Mouse (Mus musculus) heart, adult 2 months (tissue): ENCODE results near the gene Zranb3. TPM values are rescaled to one million over a fixed set of nuclear protein-coding genes. Genes with fewer than 3 reads are reported as not detected.
"Not testable (repeated sequence)": the region's sequence is repeated elsewhere in the genome, so short reads cannot be mapped to it uniquely, and the experiment has no call there.

Source experiments
- DNase-seq, 2 experiments: peaks; one replicate each; pipeline ENCODE4 v3.0.0; 2021
- H3K27ac ChIP-seq: fragments of 200-600 bp; 2 replicates; pipeline ENCODE4 v1.8.1; 2022
- H3K27me3 ChIP-seq: fragments of 200-500 bp; 2 replicates; pipeline ENCODE4 v1.6.1; 2012; ENCODE audit warnings: mild to moderate bottlenecking, low read length, inconsistent platforms, mixed read lengths; ENCODE audit not compliant: control insufficient read depth, insufficient read depth
- H3K36me3 ChIP-seq: fragments of 200-500 bp; 2 replicates; pipeline ENCODE4 v1.6.1; 2012; ENCODE audit warnings: low read length, inconsistent platforms; ENCODE audit not compliant: control insufficient read depth, insufficient read depth
- H3K4me1 ChIP-seq: fragments of 200-500 bp; 2 replicates; pipeline ENCODE4 v1.6.1; 2011; ENCODE audit warnings: low read length; ENCODE audit not compliant: control insufficient read depth, insufficient read depth
- H3K4me3 ChIP-seq: fragments of 200-600 bp; 2 replicates; pipeline ENCODE4 v1.8.1; 2022
- H3K79me2 ChIP-seq: fragments of 200-500 bp; replicated peaks from 2 replicates; pipeline ENCODE4 v1.6.1; 2012; ENCODE audit warnings: mild to moderate bottlenecking, inconsistent platforms, low read length, moderate library complexity, mixed read lengths; ENCODE audit not compliant: control insufficient read depth, insufficient read depth
- H3K9ac ChIP-seq: fragments of 200-500 bp; 2 replicates; pipeline ENCODE4 v1.6.1; 2012; ENCODE audit warnings: low read depth, mild to moderate bottlenecking, control low read depth, inconsistent platforms, low read length, mixed read lengths
- CTCF ChIP-seq: fragments of 200-600 bp; IDR thresholded peaks from 2 replicates; pipeline ENCODE4 v1.8.1; 2022; ENCODE audit warnings: antibody characterized with exemption, mild to moderate bottlenecking, moderate library complexity
- EP300 ChIP-seq: fragments of 200-500 bp; IDR thresholded peaks from 2 replicates; pipeline ENCODE4 v1.6.1; 2011; ENCODE audit warnings: low read depth, low read length, control low read depth; ENCODE audit not compliant: insufficient read depth
- POLR2A ChIP-seq: fragments of 200-500 bp; IDR thresholded peaks from 2 replicates; pipeline ENCODE4 v1.6.1; 2011; ENCODE audit warnings: mild to moderate bottlenecking, low read depth, low read length, control low read depth; ENCODE audit not compliant: insufficient read depth
- WGBS: fragments of 180-500 bp; shearing (Covaris S2); methylation state at CpG from one replicate; pipeline ENCODE4 v1.1.7; 2018; 5-methylcytosine and 5-hydroxymethylcytosine counted together
- intact Hi-C: fragments of 180-260 bp; cut with DNase I; formaldehyde crosslinking; loops from one replicate; pipeline ENCODE4 v1.15.1; 2025
- polyA plus RNA-seq: library from polyadenylated mRNA; depleted of rRNA; stranded (reverse); fragments of >200 nt; gene quantifications from 2 replicates; pipeline ENCODE4 v1.2.3, GENCODE M21; 2012
- total RNA-seq, 2 experiments: library from RNA; stranded (reverse); gene quantifications; 2 replicates each; pipeline ENCODE4 v1.2.3; 2021

Zranb3 gene
- total and polyA plus RNA-seq, 3 experiments, result 1.00 to 5.0 (median 4.8) TPM

GRCm38 (mm10) chr1:128031524-128031923 is 71.3 kb downstream of the Zranb3 start:
- no peaks in the 10 kb centered on the region for H3K27me3 ChIP-seq
- no peaks in the 10 kb centered on the region for H3K4me1 ChIP-seq
- no peak overlapping the region for H3K4me3 ChIP-seq
- no peak overlapping the region for H3K9ac ChIP-seq
- no peak for DNase-seq
- 88% methylated on average over 2 of the region's 2 CpGs for WGBS
- no peak overlapping the region for H3K27ac ChIP-seq
- no peaks in the 10 kb centered on the region for H3K36me3 ChIP-seq
- TF ChIP-seq CTCF (no peak), EP300 (no peak), POLR2A (no peak)
- intact Hi-C loops, result no loop called here
- no peaks in the 10 kb centered on the region for H3K79me2 ChIP-seq

GRCm38 (mm10) chr1:128024363-128025114 is 78.3 kb downstream of the Zranb3 start:
- no peaks in the 10 kb centered on the region for H3K4me1 ChIP-seq
- no peak overlapping the region for H3K27ac ChIP-seq
- TF ChIP-seq EP300 (no peak), CTCF (no peak), POLR2A (no peak)
- H3K36me3 ChIP-seq, result no peaks in the 10 kb centered on the region
- H3K4me3 ChIP-seq, result no peak overlapping the region
- no peak for DNase-seq
- no peak overlapping the region for H3K9ac ChIP-seq
- H3K27me3 ChIP-seq, result no peaks in the 10 kb centered on the region
- WGBS, result 76% methylated on average over 4 of the region's 4 CpGs
- no peaks in the 10 kb centered on the region for H3K79me2 ChIP-seq
- intact Hi-C loops, result no loop called here

- 35% methylated on average over 2 of the region's 2 CpGs for WGBS
- Histone ChIP-seq H3K4me3 (no peak overlapping the region), H3K4me1 (no peaks in the 10 kb centered on the region), H3K79me2 (no peaks in the 10 kb centered on the region), H3K36me3 (no peaks in the 10 kb centered on the region), H3K27me3 (no peaks in the 10 kb centered on the region), H3K9ac (no peak overlapping the region), H3K27ac (no peak overlapping the region)
- TF ChIP-seq CTCF (no peak), POLR2A (no peak)
- intact Hi-C loops, result no loop called here
- DNase-seq, result no peak
Observed at GRCm38 (mm10) chr1:128020001-128020770, 82.7 kb downstream of the Zranb3 start.

- TF ChIP-seq POLR2A (no peak), CTCF (no peak), EP300 (no peak)
- H3K36me3 ChIP-seq, result no peaks in the 10 kb centered on the region
- H3K27ac ChIP-seq, result no peak overlapping the region
- H3K4me3 ChIP-seq, result no peak overlapping the region
- intact Hi-C loops, result no loop called here
- H3K79me2 ChIP-seq, result no peaks in the 10 kb centered on the region
- DNase-seq, result peak in 1 of 2 experiments; percentile 11
- no peaks in the 10 kb centered on the region for H3K27me3 ChIP-seq
- WGBS, result 52% methylated on average over 6 of the region's 6 CpGs
- H3K9ac ChIP-seq, result no peak overlapping the region
- H3K4me1 ChIP-seq, result no peaks in the 10 kb centered on the region
Observed at GRCm38 (mm10) chr1:128016035-128016492, 86.8 kb downstream of the Zranb3 start.

GRCm38 (mm10) chr1:128013698-128014386 is 89.0 kb downstream of the Zranb3 start:
- WGBS, result 55% methylated on average over 4 of the region's 4 CpGs
- intact Hi-C loops, result no loop called here
- DNase-seq, result no peak
- Histone ChIP-seq H3K4me3 (no peak overlapping the region), H3K27ac (no peak overlapping the region), H3K9ac (no peak overlapping the region), H3K79me2 (no peaks in the 10 kb centered on the region), H3K27me3 (no peaks in the 10 kb centered on the region), H3K36me3 (no peaks in the 10 kb centered on the region), H3K4me1 (no peaks in the 10 kb centered on the region)
- TF ChIP-seq POLR2A, result no peak
- TF ChIP-seq EP300, result no peak
- no peak for TF ChIP-seq CTCF

GRCm38 (mm10) chr1:128009751-128010150 is 93.1 kb downstream of the Zranb3 start:
- Histone ChIP-seq H3K79me2 (no peaks in the 10 kb centered on the region), H3K36me3 (no peaks in the 10 kb centered on the region), H3K9ac (no peak overlapping the region), H3K27me3 (no peaks in the 10 kb centered on the region), H3K27ac (no peak overlapping the region), H3K4me3 (no peak overlapping the region), H3K4me1 (no peaks in the 10 kb centered on the region)
- TF ChIP-seq CTCF, result no peak
- TF ChIP-seq EP300, result no peak
- no peak for TF ChIP-seq POLR2A
- no peak for DNase-seq
- WGBS, result 99% methylated on average over 2 of the region's 2 CpGs
- intact Hi-C loops, result no loop called here

GRCm38 (mm10) chr1:128006042-128006600 is 96.7 kb downstream of the Zranb3 start:
- H3K4me1 ChIP-seq, intact Hi-C loops, H3K4me3 ChIP-seq, H3K27ac ChIP-seq, DNase-seq, H3K79me2 ChIP-seq, H3K27me3 ChIP-seq, H3K36me3 ChIP-seq, H3K9ac ChIP-seq: not testable (repeated sequence)
- WGBS, result 81% methylated on average over 11 of the region's 11 CpGs
